Mouse (Mus musculus) heart, adult 2 months (tissue): Measurements from ENCODE around the gene Pxylp1.

ENCODE experiments used
- CTCF ChIP-seq: fragments of 200-600 bp; IDR thresholded peaks from 2 replicates; pipeline ENCODE4 v1.8.1; 2022; ENCODE audit warnings: antibody characterized with exemption, mild to moderate bottlenecking, moderate library complexity
- EP300 ChIP-seq: fragments of 200-500 bp; IDR thresholded peaks from 2 replicates; pipeline ENCODE4 v1.6.1; 2011; ENCODE audit warnings: low read depth, low read length, control low read depth; ENCODE audit not compliant: insufficient read depth
- POLR2A ChIP-seq: fragments of 200-500 bp; IDR thresholded peaks from 2 replicates; pipeline ENCODE4 v1.6.1; 2011; ENCODE audit warnings: mild to moderate bottlenecking, low read depth, low read length, control low read depth; ENCODE audit not compliant: insufficient read depth

- no peak for TF ChIP-seq CTCF
- TF ChIP-seq EP300 = no peak
- TF ChIP-seq POLR2A = no peak
Measured at GRCm38 (mm10) chr9:96851634-96852033, 40.8 kb downstream of the Pxylp1 start.
